Mouse (Mus musculus) heart, postnatal 0 days (tissue): Measurements from ENCODE around the gene Fmo2.

Source experiments
- CTCF ChIP-seq: IDR thresholded peaks from 2 replicates; pipeline ENCODE4 v1.5.1; 2016; ENCODE audit warnings: antibody characterized with exemption, control low read depth, low read depth
- EP300 ChIP-seq: IDR thresholded peaks from 2 replicates; pipeline ENCODE4 v1.6.1; 2016; ENCODE audit warnings: antibody characterized with exemption, low read depth

- no peak for TF ChIP-seq CTCF
- TF ChIP-seq EP300 = no peak
Observed at GRCm38 (mm10) chr1:162867396-162867795, 31.1 kb downstream of the Fmo2 start.
